Mouse (Mus musculus) kidney, postnatal 0 days (tissue): Measurements from ENCODE around the gene Hist1h2ab. TPM values are rescaled to one million over a fixed set of nuclear protein-coding genes. Genes with fewer than 3 reads are reported as not detected.
A peak's percentile ranks its signal among the peaks of the same experiment; 100 is the strongest.
"Not testable (repeated sequence)": the region's sequence is repeated elsewhere in the genome, so short reads cannot be mapped to it uniquely, and the experiment has no call there.

Experiments used
- ATAC-seq: fragments of 200-750 bp; cut with Nextera tagmentation; replicated peaks from 2 replicates; pipeline ENCODE4 v1.8.0; 2017; ENCODE audit warnings: low read depth, moderate number of reproducible peaks, moderate TSS enrichment, moderate library complexity; ENCODE audit not compliant: low FRiP score
- DNase-seq: peaks from one replicate; pipeline ENCODE4 v3.0.0-alpha.2; 2016; ENCODE audit warnings: low spot score
- H3K27ac ChIP-seq: fragments of 300-500 bp; sonication (generic); 2 replicates; pipeline ENCODE4 v1.5.1; 2014; ENCODE audit warnings: mild to moderate bottlenecking
- H3K27me3 ChIP-seq: fragments of 300-500 bp; sonication (generic); 2 replicates; pipeline ENCODE4 v1.6.1; 2014; ENCODE audit warnings: low read length, mixed read lengths; ENCODE audit not compliant: insufficient read depth
- H3K36me3 ChIP-seq: fragments of 300-500 bp; sonication (generic); 2 replicates; pipeline ENCODE4 v1.6.1; 2014; ENCODE audit warnings: low read length, mixed read lengths; ENCODE audit not compliant: insufficient read depth
- H3K4me1 ChIP-seq: fragments of 300-500 bp; sonication (generic); replicated peaks from 2 replicates; pipeline ENCODE4 v1.6.1; 2014; ENCODE audit warnings: antibody characterized with exemption, low read length, mixed read lengths; ENCODE audit not compliant: insufficient read depth
- H3K4me2 ChIP-seq: fragments of 300-500 bp; sonication (generic); 2 replicates; pipeline ENCODE4 v1.6.1; 2014; ENCODE audit warnings: mild to moderate bottlenecking, low read length, moderate library complexity, mixed read lengths
- H3K4me3 ChIP-seq: fragments of 300-500 bp; sonication (generic); replicated peaks from 2 replicates; pipeline ENCODE4 v1.5.1; 2014; ENCODE audit warnings: low read depth, low read length
- H3K9ac ChIP-seq: fragments of 300-500 bp; sonication (generic); 2 replicates; pipeline ENCODE4 v1.6.1; 2014; ENCODE audit warnings: low read depth, low read length
- H3K9me3 ChIP-seq: fragments of 300-500 bp; sonication (generic); replicated peaks from 2 replicates; pipeline ENCODE4 v1.6.1; 2016; ENCODE audit warnings: low read length, inconsistent platforms, mixed read lengths
- CTCF ChIP-seq: IDR thresholded peaks from 2 replicates; pipeline ENCODE4 v1.5.1; 2016; ENCODE audit warnings: antibody characterized with exemption, low read depth, mild to moderate bottlenecking, moderate library complexity
- WGBS: fragments of 180-500 bp; shearing (Covaris S2); extraction: QIAGEN DNeasy Blood & Tissue Kit; methylation state at CpG from one replicate; pipeline ENCODE4 v1.1.7; 2014; 5-methylcytosine and 5-hydroxymethylcytosine counted together
- polyA plus RNA-seq: library from polyadenylated mRNA; unstranded; fragments of >200 nt; fragmentation: Nextera tagmentation; extraction: Ambion mirVana; gene quantifications from 2 replicates; pipeline ENCODE4 v1.2.1, GENCODE M21; 2015

The Hist1h2ab gene
- polyA plus RNA-seq, 1 experiment from 2014 or later, result 26.6 TPM

GRCm38 (mm10) chr13:23751478-23751956 lies 591 bp downstream of the Hist1h2ab start:
- Histone ChIP-seq H3K9ac (peak overlapping the region; percentile 48; the same call in 1 of the 2 replicates), H3K9me3 (no peaks in the 10 kb centered on the region), H3K27ac (peak overlapping the region; percentile 92), H3K27me3 (no peaks in the 10 kb centered on the region), H3K4me1 (peaks cover 11% of the 10 kb centered on the region), H3K36me3 (no peaks in the 10 kb centered on the region), H3K4me2 (peak overlapping the region; percentile 52), H3K4me3 (peak overlapping the region; percentile 26)
- ATAC-seq, result no peak
- no peak for TF ChIP-seq CTCF
- WGBS, result under 1% methylated on average over 11 of the region's 11 CpGs
- DNase-seq, result peak; percentile 46

DNA sequence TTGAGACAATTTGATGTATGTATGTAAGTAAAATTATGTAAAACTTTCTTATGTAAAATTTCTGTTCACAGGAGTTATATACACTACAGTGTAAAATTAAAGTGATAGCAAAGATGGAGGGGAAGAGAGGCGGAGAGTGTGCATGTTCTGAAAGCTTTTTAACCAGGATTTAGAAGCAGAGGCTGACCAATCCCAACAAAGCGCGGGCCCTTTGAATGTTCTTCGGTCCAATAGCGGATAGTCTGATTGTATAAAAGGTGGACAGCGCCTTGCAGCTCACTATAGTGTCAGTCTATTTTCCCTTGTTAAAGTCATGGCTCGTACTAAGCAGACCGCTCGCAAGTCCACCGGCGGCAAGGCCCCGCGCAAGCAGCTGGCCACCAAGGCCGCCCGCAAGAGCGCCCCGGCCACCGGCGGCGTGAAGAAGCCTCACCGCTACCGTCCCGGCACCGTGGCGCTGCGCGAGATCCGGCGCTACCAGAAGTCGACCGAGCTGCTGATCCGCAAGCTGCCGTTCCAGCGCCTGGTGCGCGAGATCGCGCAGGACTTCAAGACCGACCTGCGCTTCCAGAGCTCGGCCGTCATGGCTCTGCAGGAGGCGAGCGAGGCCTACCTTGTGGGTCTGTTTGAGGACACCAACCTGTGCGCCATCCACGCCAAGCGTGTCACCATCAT lies 1.3 kb downstream of the Hist1h2ab start, which contains the start of gene Hist1h3b:
Hist1h3b (plus strand) TSS at position 201 of the 675 bp plus-strand sequence.
- peak within 1 kb of the TSS; percentile 48; the same call in 1 of the 2 replicates for H3K9ac ChIP-seq
- 1% methylated on average over 16 of the region's 47 CpGs for WGBS
- H3K9me3 ChIP-seq, H3K4me1 ChIP-seq, H3K27me3 ChIP-seq, H3K36me3 ChIP-seq: not testable (repeated sequence)
- DNase-seq (peak; percentile 98), ATAC-seq (peak; percentile 72)
- peak within 1 kb of the TSS; percentile 26 for H3K4me3 ChIP-seq
- H3K27ac ChIP-seq, result peak within 1 kb of the TSS; percentile 92
- H3K4me2 ChIP-seq, result peak within 1 kb of the TSS; percentile 52

- H3K36me3 ChIP-seq, result no peaks in the 10 kb centered on the region
- no peak for ATAC-seq
- no peak overlapping the region; the same call in 1 of the 2 replicates for H3K27ac ChIP-seq
- DNase-seq, result no peak
- H3K4me1 ChIP-seq, result peaks cover 5% of the 10 kb centered on the region; the same call in 1 of the 2 replicates
- H3K4me2 ChIP-seq, result peak overlapping the region; percentile 50
- H3K9ac ChIP-seq, result 0 out of 2 replicates have a peak overlapping the region, but pooled peaks have one; percentile 2
- no peak for TF ChIP-seq CTCF
- no peaks in the 10 kb centered on the region for H3K9me3 ChIP-seq
- 6% methylated on average over 6 of the region's 6 CpGs for WGBS
- peak overlapping the region; percentile 20; the same call in 1 of the 2 replicates for H3K4me3 ChIP-seq
- no peaks in the 10 kb centered on the region for H3K27me3 ChIP-seq
Observed at GRCm38 (mm10) chr13:23752742-23753172, 1.8 kb downstream of the Hist1h2ab start.

DNA sequence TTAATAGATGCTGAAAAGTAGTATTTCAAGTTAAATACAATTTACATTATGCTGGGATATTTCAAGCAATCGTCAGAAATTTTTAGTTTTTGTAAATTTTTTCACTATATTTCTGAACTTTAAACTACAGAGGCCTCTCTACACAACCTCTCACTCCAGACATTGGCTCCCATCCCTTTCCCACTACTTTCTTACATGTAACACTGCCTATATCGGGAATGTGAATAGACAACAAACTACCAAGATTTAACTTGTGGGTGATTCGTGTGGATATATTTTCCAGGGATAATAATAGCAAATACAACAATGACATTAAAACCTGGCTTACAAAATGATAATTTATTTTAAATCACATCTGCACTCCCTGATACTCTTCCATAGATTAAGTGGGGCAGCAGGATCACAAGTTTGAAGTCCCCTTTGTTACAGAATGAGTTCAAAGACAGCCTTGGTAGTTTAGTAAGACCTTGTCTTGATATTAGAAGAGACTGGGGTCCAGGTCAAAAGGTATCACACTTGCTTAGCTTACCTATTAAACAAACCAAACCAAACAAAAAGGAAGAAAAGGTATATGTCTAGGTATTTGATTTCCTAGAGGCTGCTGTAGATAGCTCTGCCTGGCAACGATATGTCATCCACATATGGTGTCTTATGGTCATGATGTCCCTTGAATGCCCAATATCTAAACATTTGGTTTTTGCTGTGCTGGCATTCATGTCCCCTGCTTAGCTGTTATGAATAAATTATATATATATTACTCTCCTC lies 2.6 kb downstream of the Hist1h2ab start:
- ATAC-seq, result no peak
- Histone ChIP-seq H3K27ac (no peak overlapping the region), H3K27me3 (no peaks in the 10 kb centered on the region), H3K9ac (no peak overlapping the region), H3K4me1 (no peaks in the 10 kb centered on the region), H3K9me3 (no peaks in the 10 kb centered on the region), H3K36me3 (no peaks in the 10 kb centered on the region), H3K4me2 (no peak overlapping the region), H3K4me3 (no peak overlapping the region)
- no peak for DNase-seq
- WGBS, result 54% methylated on average over 4 of the region's 4 CpGs
- no peak for TF ChIP-seq CTCF

DNA sequence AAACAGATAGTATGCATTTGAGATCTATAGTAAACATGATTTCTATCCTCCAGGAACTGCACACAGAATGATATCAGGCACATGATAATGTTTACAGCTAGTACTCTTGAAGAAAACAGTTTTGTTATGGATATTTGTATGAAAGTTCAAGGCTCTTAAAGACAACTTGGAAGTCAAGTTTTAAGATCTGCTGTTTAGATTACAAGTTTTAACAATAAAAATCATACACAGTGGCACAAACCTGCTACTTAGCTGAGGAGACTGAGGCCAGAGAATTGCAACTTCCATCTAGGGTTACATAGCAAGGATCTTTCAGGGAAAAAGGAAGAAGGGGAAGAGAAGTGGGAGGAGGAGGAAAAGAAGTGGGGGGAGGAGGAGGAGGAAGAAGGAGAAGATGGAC lies 4.1 kb downstream of the Hist1h2ab start:
- H3K27ac ChIP-seq, result no peak overlapping the region

GRCm38 (mm10) chr13:23756790-23757189 lies 5.9 kb downstream of the Hist1h2ab start, which contains the start of gene Hist1h4b:
Gene Hist1h4b, plus strand, starts transcription at chr13:23757013.
- ATAC-seq, result peak; percentile 69

More for the DNA sequence above, 4.1 kb downstream of the Hist1h2ab start:
- Histone ChIP-seq H3K9me3 (no peaks in the 10 kb centered on the region), H3K4me1 (peaks cover 2% of the 10 kb centered on the region; the same call in 1 of the 2 replicates), H3K4me2 (no peak overlapping the region), H3K36me3 (no peaks in the 10 kb centered on the region), H3K4me3 (no peak overlapping the region), H3K9ac (no peak overlapping the region), H3K27me3 (no peaks in the 10 kb centered on the region)
- no peak for TF ChIP-seq CTCF
- DNase-seq, result no peak
- no peak for ATAC-seq

More at GRCm38 (mm10) chr13:23756790-23757189, 5.9 kb downstream of the Hist1h2ab start, which contains the start of gene Hist1h4b:
- WGBS, result 0% methylated on average over 15 of the region's 22 CpGs
- H3K4me1 ChIP-seq, result peaks cover 7% of the 10 kb centered on the region; the same call in 1 of the 2 replicates
- H3K36me3 ChIP-seq, result no peaks in the 10 kb centered on the region
- no peaks in the 10 kb centered on the region for H3K27me3 ChIP-seq
- no peaks in the 10 kb centered on the region for H3K9me3 ChIP-seq
- peak within 1 kb of the TSS; percentile 57 for H3K4me2 ChIP-seq
- DNase-seq, result peak; percentile 96
- no peak; the same call in 1 of the 2 replicates for TF ChIP-seq CTCF
- H3K27ac ChIP-seq, result peak within 1 kb of the TSS; percentile 93
- peak within 1 kb of the TSS; percentile 55 for H3K9ac ChIP-seq
- peak within 1 kb of the TSS; percentile 36 for H3K4me3 ChIP-seq
